ENCODE assay signal across 13 mouse cellular contexts in the genomic region with DNA sequence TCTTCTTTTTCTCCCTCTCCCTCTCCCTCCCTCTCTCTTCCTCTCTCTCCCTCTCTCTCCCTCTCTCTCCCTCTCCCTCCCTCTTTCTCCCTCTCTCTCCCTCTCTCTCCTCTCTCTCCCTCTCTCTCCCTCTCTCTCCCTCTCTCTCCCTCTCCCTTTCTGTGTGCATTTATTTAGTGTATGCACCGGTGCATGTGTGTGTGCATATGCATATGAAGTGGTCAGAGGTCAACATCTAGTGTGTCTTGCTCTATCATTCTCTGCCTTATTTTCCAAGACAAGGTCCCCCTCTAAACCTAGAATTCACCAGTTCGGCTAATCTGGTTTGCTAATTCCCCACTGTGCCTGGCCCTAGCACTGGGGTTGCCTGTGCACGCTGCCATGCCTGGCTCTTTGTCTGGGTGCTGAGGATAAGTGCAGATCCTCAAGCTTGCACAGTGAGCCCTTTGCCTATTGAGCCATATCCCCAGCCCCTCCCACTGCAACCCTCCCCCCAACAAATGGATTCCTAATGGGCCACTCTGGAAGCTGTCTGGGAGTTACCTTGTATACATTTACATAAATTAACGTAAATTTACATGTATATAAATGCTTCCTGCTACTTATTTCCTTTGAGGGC. TPM values are rescaled to one million over a fixed set of nuclear protein-coding genes. Genes with fewer than 3 reads are reported as not detected.
DNase-seq lines count a peak whose midpoint lies in the region; ATAC-seq and TF ChIP-seq lines count a peak whose summit lies in the region.
"Had no signal": no experiment of that assay in that cellular context is flagged by ENCODE, and none has a peak within 500 bp of the region (broad histone marks: within the 10 kb centered on the region; RNA-seq: fewer than 3 reads in every experiment).

No protein-coding gene starts in this region.

- no peak overlapping the region for H3K4me3 ChIP-seq in hindbrain, embryonic 10.5 days
- no peak overlapping the region for H3K4me3 ChIP-seq in hindbrain, postnatal 0 days (ENCODE audit: low read length)
- no peak overlapping the region for H3K4me3 ChIP-seq in forebrain, embryonic 11.5 days (ENCODE audit: low read depth, low read length)
- no peak overlapping the region for H3K4me3 ChIP-seq in hindbrain, embryonic 15.5 days
- no peak overlapping the region for H3K4me3 ChIP-seq in neural tube, embryonic 14.5 days (ENCODE audit: low read depth, low read length)

- ATAC-seq in hindbrain, postnatal 0 days: no peak
- ATAC-seq in forebrain, embryonic 11.5 days (replicated peaks; ENCODE audit: low FRiP score): peak; percentile 88
- peak; percentile 50; the same call in 1 of the 2 replicates for ATAC-seq in hindbrain, embryonic 15.5 days (ENCODE audit: low FRiP score, low read depth)
- peak; percentile 76; the same call in 1 of the 2 replicates for ATAC-seq in neural tube, embryonic 14.5 days (ENCODE audit: low read depth)

- peak overlapping the region; percentile 81 for H3K27ac ChIP-seq in hindbrain, embryonic 10.5 days
- no peak overlapping the region for H3K27ac ChIP-seq in hindbrain, postnatal 0 days
- H3K27ac ChIP-seq in forebrain, embryonic 11.5 days (ENCODE audit: low read depth, low read length): peak overlapping the region; percentile 74; the same call in 1 of the 2 replicates
- H3K27ac ChIP-seq in hindbrain, embryonic 15.5 days (replicated peaks): no peak overlapping the region
- H3K27ac ChIP-seq in neural tube, embryonic 14.5 days (ENCODE audit: low read depth, low read length): peak overlapping the region; percentile 39; the same call in 1 of the 2 replicates

- no peak overlapping the region for H3K9ac ChIP-seq in hindbrain, postnatal 0 days (replicated peaks; ENCODE audit: low read length)
- H3K9ac ChIP-seq in forebrain, embryonic 11.5 days (ENCODE audit: low read length): no peak overlapping the region
- H3K9ac ChIP-seq in hindbrain, embryonic 15.5 days: no peak overlapping the region
- no peak overlapping the region for H3K9ac ChIP-seq in neural tube, embryonic 14.5 days (replicated peaks; ENCODE audit: low read depth, low read length)

- no peaks in the 10 kb centered on the region for H3K27me3 ChIP-seq in hindbrain, embryonic 10.5 days (ENCODE audit: insufficient read depth, poor library complexity, severe bottlenecking)
- no peaks in the 10 kb centered on the region for H3K27me3 ChIP-seq in hindbrain, postnatal 0 days (ENCODE audit: insufficient read depth, low read length)
- no peaks in the 10 kb centered on the region for H3K27me3 ChIP-seq in forebrain, embryonic 11.5 days (ENCODE audit: control insufficient read depth, insufficient read depth, low read length)
- no peaks in the 10 kb centered on the region for H3K27me3 ChIP-seq in hindbrain, embryonic 15.5 days
- no peaks in the 10 kb centered on the region for H3K27me3 ChIP-seq in neural tube, embryonic 14.5 days (ENCODE audit: control insufficient read depth, insufficient read depth, low read length)

- no peaks in the 10 kb centered on the region for H3K9me3 ChIP-seq in hindbrain, embryonic 10.5 days
- H3K9me3 ChIP-seq in hindbrain, postnatal 0 days (ENCODE audit: low read length): no peaks in the 10 kb centered on the region
- H3K9me3 ChIP-seq in forebrain, embryonic 11.5 days (ENCODE audit: control insufficient read depth, low read length): peaks cover 2% of the 10 kb centered on the region; the same call in 1 of the 2 replicates
- H3K9me3 ChIP-seq in hindbrain, embryonic 15.5 days: no peaks in the 10 kb centered on the region
- H3K9me3 ChIP-seq in neural tube, embryonic 14.5 days (ENCODE audit: control insufficient read depth, low read length): no peaks in the 10 kb centered on the region

- H3K36me3 ChIP-seq in hindbrain, embryonic 10.5 days: no peaks in the 10 kb centered on the region
- no peaks in the 10 kb centered on the region for H3K36me3 ChIP-seq in hindbrain, postnatal 0 days (ENCODE audit: insufficient read depth, low read length)
- H3K36me3 ChIP-seq in forebrain, embryonic 11.5 days (ENCODE audit: control insufficient read depth, insufficient read depth, low read length): no peaks in the 10 kb centered on the region
- H3K36me3 ChIP-seq in hindbrain, embryonic 15.5 days: no peaks in the 10 kb centered on the region
- H3K36me3 ChIP-seq in neural tube, embryonic 14.5 days (ENCODE audit: control insufficient read depth, insufficient read depth, low read length): no peaks in the 10 kb centered on the region

- peaks cover 25% of the 10 kb centered on the region for H3K4me1 ChIP-seq in hindbrain, embryonic 10.5 days (replicated peaks)
- peaks cover 9% of the 10 kb centered on the region; the same call in 1 of the 2 replicates for H3K4me1 ChIP-seq in hindbrain, postnatal 0 days (ENCODE audit: insufficient read depth, low read length)
- peaks cover 12% of the 10 kb centered on the region; the same call in 1 of the 2 replicates for H3K4me1 ChIP-seq in forebrain, embryonic 11.5 days (replicated peaks; ENCODE audit: control insufficient read depth, insufficient read depth, low read length)
- H3K4me1 ChIP-seq in hindbrain, embryonic 15.5 days (replicated peaks): peaks cover 18% of the 10 kb centered on the region
- 0 out of 2 replicates have a peak, but pooled peaks cover 6% of the 10 kb centered on the region for H3K4me1 ChIP-seq in neural tube, embryonic 14.5 days (ENCODE audit: control insufficient read depth, insufficient read depth, low read length)

- peak; percentile 24 for DNase-seq in hindbrain, embryonic 10.5 days (ENCODE audit: low spot score)
- DNase-seq in hindbrain, postnatal 0 days (ENCODE audit: low spot score): no peak
- DNase-seq in forebrain, embryonic 11.5 days (ENCODE audit: low spot score): peak; percentile 62
- DNase-seq in layer of hippocampus, adult 18-20 months (ENCODE audit: low spot score in 2 of 2): no peak
- DNase-seq in right cerebral cortex, postnatal 4 days: no peak
- DNase-seq in urinary bladder, postnatal 25 days (ENCODE audit: low spot score): no peak
- DNase-seq: cerebellum, adult 8-10 months; heart, postnatal 4 days; kidney, adult 8-10 months had no signal

- TF ChIP-seq CTCF in hindbrain, postnatal 0 days (IDR thresholded peaks at IDR 0.05; ENCODE audit: low read depth): no peak

- WGBS in hindbrain, embryonic 10.5 days: 36% methylated on average over 4 of the region's 4 CpGs
- WGBS in hindbrain, postnatal 0 days: 20% methylated on average over 4 of the region's 4 CpGs
- WGBS in forebrain, embryonic 11.5 days: 23% methylated on average over 4 of the region's 4 CpGs
- WGBS in hindbrain, embryonic 15.5 days: 18% methylated on average over 4 of the region's 4 CpGs
- WGBS in neural tube, embryonic 14.5 days: 13% methylated on average over 4 of the region's 4 CpGs

- no peak overlapping the region for H3K4me2 ChIP-seq in hindbrain, postnatal 0 days (ENCODE audit: low read depth, low read length)
- 0 out of 2 replicates have a peak overlapping the region, but pooled peaks have one; percentile 8 for H3K4me2 ChIP-seq in forebrain, embryonic 11.5 days (ENCODE audit: low read depth, low read length, severe bottlenecking)
- no peak overlapping the region for H3K4me2 ChIP-seq in hindbrain, embryonic 15.5 days
- H3K4me2 ChIP-seq in neural tube, embryonic 14.5 days (ENCODE audit: low read depth, low read length): no peak overlapping the region
- H3K4me2 ChIP-seq: heart, embryonic 11.5 days had no signal

RNA-seq across cellular contexts. Expression of a gene that starts 54.8 kb away (rescaled TPM):
- 4.3 and 4.6 TPM in 2 replicates for polyA plus RNA-seq in hindbrain, embryonic 10.5 days (2016; fragmentation: Nextera tagmentation; extraction: Ambion mirVana)
- total RNA-seq in hindbrain, postnatal 0 days (2014; rRNA removed): 25.6 and 27.7 TPM in 2 replicates
- 8.2 and 9.1 TPM in 2 replicates for polyA plus RNA-seq in hindbrain, postnatal 0 days (2015; fragmentation: Nextera tagmentation; extraction: Ambion mirVana)
- 7.0 and 8.1 TPM in 2 replicates for polyA plus RNA-seq in forebrain, embryonic 11.5 days (2014; fragmentation: Nextera tagmentation; extraction: Ambion mirVana)
- 11.2 and 12.4 TPM in 2 replicates for polyA plus RNA-seq in hindbrain, embryonic 15.5 days (2015; fragmentation: Nextera tagmentation; extraction: Ambion mirVana)
- polyA plus RNA-seq in neural tube, embryonic 14.5 days (2014; fragmentation: Nextera tagmentation; extraction: Ambion mirVana): 20.4 and 22.2 TPM in 2 replicates
- 100 to 1,000 TPM; 189 to 193 TPM for total RNA-seq in layer of hippocampus, adult 18-20 months (2021)
- total RNA-seq: MEL had no signal

Comparison
In these comparisons a context has a peak if more than half of its experiments do, and no peak if none do; other contexts are left out.
1. DNase-seq: peak in hindbrain, embryonic 10.5 days (single experiment) and forebrain, embryonic 11.5 days (single experiment); none in hindbrain, postnatal 0 days (single experiment), layer of hippocampus, adult 18-20 months (0 of 2), right cerebral cortex, postnatal 4 days (single experiment) and urinary bladder, postnatal 25 days (single experiment).
2. H3K27ac ChIP-seq: peak in hindbrain, embryonic 10.5 days (single experiment), forebrain, embryonic 11.5 days (single experiment) and neural tube, embryonic 14.5 days (single experiment); none in hindbrain, postnatal 0 days (single experiment) and hindbrain, embryonic 15.5 days (single experiment).